Mouse (Mus musculus) MEL (cell line): ENCODE measurements around the gene Grid1. TPM values are rescaled to one million over a fixed set of nuclear protein-coding genes. Genes with fewer than 3 reads are reported as not detected.

Source experiments
- DNase-seq: peaks from one replicate; pipeline ENCODE4 v3.0.0; 2011; ENCODE audit warnings: low read depth, low spot score
- H3K27ac ChIP-seq: 2 replicates; pipeline ENCODE4 v1.5.1; 2012; ENCODE audit warnings: low read depth, mild to moderate bottlenecking, control low read depth, low read length, moderate library complexity; ENCODE audit not compliant: control insufficient read depth
- H3K27me3 ChIP-seq, 2 experiments: fragments of 150-350 bp in 1 of 2; sonication (generic) in 1 of 2; 2 replicates each; pipeline ENCODE4 v1.6.1; 2012; ENCODE audit warnings: low read length in 2 of 2, mild to moderate bottlenecking in 2 of 2, improper control_type of control experiment in 1 of 2, moderate library complexity in 1 of 2; ENCODE audit not compliant: insufficient read depth in 2 of 2, control insufficient read depth in 1 of 2
- H3K36me3 ChIP-seq, 2 experiments: 2 replicates each; pipeline ENCODE4 v1.6.1; 2012 to 2014; ENCODE audit warnings: low read length in 2 of 2, improper control_type of control experiment in 1 of 2, inconsistent platforms in 1 of 2, mild to moderate bottlenecking in 1 of 2; ENCODE audit not compliant: insufficient read depth in 2 of 2, control insufficient read depth in 1 of 2
- H3K4me1 ChIP-seq, 2 experiments: fragments of 150-350 bp in 1 of 2; sonication (generic) in 1 of 2; 2 replicates each; pipeline ENCODE4 v1.6.1; 2012; ENCODE audit warnings: low read length in 2 of 2, improper control_type of control experiment in 1 of 2, mild to moderate bottlenecking in 1 of 2; ENCODE audit not compliant: insufficient read depth in 2 of 2, control insufficient read depth in 1 of 2
- H3K4me3 ChIP-seq, 2 experiments: fragments of 150-350 bp in 1 of 2; sonication (generic) in 1 of 2; 2 replicates each; pipeline ENCODE4 v1.5.1; 2012; ENCODE audit warnings: low read depth in 2 of 2, low read length in 2 of 2, mild to moderate bottlenecking in 2 of 2, moderate library complexity in 2 of 2, control low read depth in 1 of 2, improper control_type of control experiment in 1 of 2; ENCODE audit not compliant: control insufficient read depth in 1 of 2, insufficient read depth in 1 of 2
- H3K79me2 ChIP-seq: 2 replicates; pipeline ENCODE4 v1.6.1; 2012; ENCODE audit warnings: mild to moderate bottlenecking, low read length, moderate library complexity; ENCODE audit not compliant: control insufficient read depth, poor library complexity, insufficient read depth
- H3K9ac ChIP-seq: 2 replicates; pipeline ENCODE4 v1.6.1; 2012; ENCODE audit warnings: low read depth, mild to moderate bottlenecking, control low read depth, low read length, moderate library complexity; ENCODE audit not compliant: control insufficient read depth, poor library complexity, severe bottlenecking
- H3K9me3 ChIP-seq: fragments of 150-350 bp; sonication (generic); replicated peaks from 2 replicates; pipeline ENCODE4 v1.6.1; 2012; ENCODE audit warnings: mild to moderate bottlenecking, low read length, improper control_type of control experiment, moderate library complexity; ENCODE audit not compliant: insufficient read depth
- ELF1 ChIP-seq: IDR thresholded peaks from 2 replicates; pipeline ENCODE4 v1.6.1; 2014; ENCODE audit warnings: low read depth, mild to moderate bottlenecking, inconsistent platforms, low read length, improper control_type of control experiment, moderate library complexity
- ETS1 ChIP-seq: IDR thresholded peaks from 2 replicates; pipeline ENCODE4 v1.6.1; 2012; ENCODE audit warnings: low read depth, mild to moderate bottlenecking, inconsistent platforms, low read length, improper control_type of control experiment, moderate library complexity
- KAT2A ChIP-seq: conservative IDR thresholded peaks from 2 replicates; pipeline ENCODE4 v1.6.1; 2012; ENCODE audit warnings: low read depth, low read length, improper control_type of control experiment, inconsistent platforms
- MAFK ChIP-seq: IDR thresholded peaks from 2 replicates; pipeline ENCODE4 v1.6.1; 2011; ENCODE audit warnings: low read depth, mild to moderate bottlenecking, low read length, improper control_type of control experiment, borderline replicate concordance
- MAX ChIP-seq: IDR thresholded peaks from 2 replicates; pipeline ENCODE4 v1.6.1; 2011; ENCODE audit warnings: low read length, improper control_type of control experiment
- MAZ ChIP-seq: IDR thresholded peaks from 2 replicates; pipeline ENCODE4 v1.6.1; 2012; ENCODE audit warnings: low read depth, mild to moderate bottlenecking, inconsistent platforms, low read length, improper control_type of control experiment
- MXI1 ChIP-seq: IDR thresholded peaks from 2 replicates; pipeline ENCODE4 v1.6.1; 2011; ENCODE audit warnings: mild to moderate bottlenecking, low read depth, low read length, improper control_type of control experiment
- MYB ChIP-seq: IDR thresholded peaks from 2 replicates; pipeline ENCODE4 v1.6.1; 2011; ENCODE audit warnings: mild to moderate bottlenecking, low read depth, low read length, improper control_type of control experiment
- NRF1 ChIP-seq: IDR thresholded peaks from 2 replicates; pipeline ENCODE4 v1.6.1; 2014; ENCODE audit warnings: low read depth, mild to moderate bottlenecking, inconsistent platforms, low read length, improper control_type of control experiment, moderate library complexity; ENCODE audit not compliant: poor library complexity, insufficient read depth, severe bottlenecking
- POLR2AphosphoS2 ChIP-seq: IDR thresholded peaks from 2 replicates; pipeline ENCODE4 v1.6.1; 2011; ENCODE audit warnings: low read length, improper control_type of control experiment
- RCOR1 ChIP-seq: IDR thresholded peaks from 2 replicates; pipeline ENCODE4 v1.6.1; 2012; ENCODE audit warnings: low read depth, mild to moderate bottlenecking, inconsistent platforms, low read length, improper control_type of control experiment
- USF1 ChIP-seq: IDR thresholded peaks from 2 replicates; pipeline ENCODE4 v1.6.1; 2014; ENCODE audit warnings: low read depth, mild to moderate bottlenecking, inconsistent platforms, low read length, improper control_type of control experiment, moderate library complexity
- USF2 ChIP-seq, 2 experiments: IDR thresholded peaks; 2 replicates each; pipeline ENCODE4 v1.6.1; 2011 to 2012; ENCODE audit warnings: improper control_type of control experiment in 2 of 2, low read length in 2 of 2, borderline replicate concordance in 1 of 2, inconsistent platforms in 1 of 2, low read depth in 1 of 2, mild to moderate bottlenecking in 1 of 2; ENCODE audit not compliant: insufficient read depth in 1 of 2
- ZC3H11A ChIP-seq: IDR thresholded peaks from 2 replicates; pipeline ENCODE4 v1.6.1; 2012; ENCODE audit warnings: low read depth, mild to moderate bottlenecking, inconsistent platforms, low read length, improper control_type of control experiment
- ZMIZ1 ChIP-seq: IDR thresholded peaks from 2 replicates; pipeline ENCODE4 v1.6.1; 2012; ENCODE audit warnings: low read depth, mild to moderate bottlenecking, inconsistent platforms, low read length, improper control_type of control experiment, moderate library complexity
- polyA plus RNA-seq, 2 experiments: library from polyadenylated mRNA; stranded (reverse) in 1 of 2; unstranded in 1 of 2; fragments of >175 nt in 1 of 2; fragments of >200 nt in 1 of 2; gene quantifications; 2 replicates each; pipeline versions ENCODE4 v1.2.1 to v1.2.4; 2012; ENCODE audit warnings: low replicate concordance in 2 of 2, low read depth in 1 of 2; ENCODE audit not compliant: insufficient read length in 2 of 2, insufficient read depth in 1 of 2, missing spikeins in 1 of 2
- total RNA-seq: library from RNA; depleted of rRNA; stranded (reverse); fragments of 300-350 nt; gene quantifications from 2 replicates; pipeline ENCODE4 v1.2.3, GENCODE M21; 2012

The Grid1 gene
- total and polyA plus RNA-seq, 3 experiments: not detected

GRCm38 (mm10) chr14:35176021-35176420 lies 356.1 kb downstream of the Grid1 start:
- Histone ChIP-seq H3K36me3 (no peaks in the 10 kb centered on the region), H3K27me3 (no peaks in the 10 kb centered on the region), H3K9me3 (no peaks in the 10 kb centered on the region), H3K27ac (no peak overlapping the region), H3K9ac (no peak overlapping the region), H3K79me2 (no peaks in the 10 kb centered on the region), H3K4me1 (no peaks in the 10 kb centered on the region), H3K4me3 (no peak overlapping the region)
- no peak for DNase-seq
- TF ChIP-seq MAZ (no peak), USF2 (IDR thresholded peaks at IDR 0.05; ENCODE audit: borderline replicate concordance in 1 of 2, insufficient read depth in 1 of 2, low read depth in 1 of 2, low read length in 2 of 2) (no peak), ZC3H11A (no peak), POLR2AphosphoS2 (no peak), USF1 (no peak), MYB (no peak)

- TF ChIP-seq ZC3H11A (no peak), RCOR1 (no peak), MXI1 (no peak), ZMIZ1 (no peak), MAX (no peak), NRF1 (no peak), ETS1 (no peak), KAT2A (no peak), ELF1 (no peak)
- Histone ChIP-seq H3K36me3 (no peaks in the 10 kb centered on the region), H3K4me1 (no peaks in the 10 kb centered on the region), H3K9me3 (no peaks in the 10 kb centered on the region), H3K9ac (no peak overlapping the region), H3K27ac (no peak overlapping the region), H3K4me3 (no peak overlapping the region), H3K27me3 (no peaks in the 10 kb centered on the region), H3K79me2 (no peaks in the 10 kb centered on the region)
- no peak for DNase-seq
Measured at GRCm38 (mm10) chr14:35179076-35179475, 359.2 kb downstream of the Grid1 start.

DNA sequence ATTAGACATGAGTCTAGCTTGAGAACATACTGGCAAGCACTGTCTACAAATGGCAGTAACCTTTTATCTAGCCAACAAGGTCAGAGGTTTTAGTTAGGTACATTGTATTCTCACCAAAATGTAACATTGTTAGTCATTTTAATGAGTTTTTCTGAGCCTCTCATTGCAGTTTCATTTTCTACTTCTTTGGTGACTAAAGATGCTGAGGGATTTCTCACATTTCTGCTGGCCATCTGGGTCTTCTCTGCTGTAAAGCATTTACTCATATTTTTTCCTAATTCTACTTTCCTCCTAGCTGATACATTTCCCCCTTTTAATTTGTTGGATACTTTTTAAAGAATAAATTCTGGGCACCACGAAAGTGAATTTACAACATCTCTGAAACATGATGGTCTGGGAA lies 365.5 kb downstream of the Grid1 start:
- TF ChIP-seq ZMIZ1 (no peak), MAFK (no peak)
- no peak for DNase-seq
- Histone ChIP-seq H3K27me3 (no peaks in the 10 kb centered on the region), H3K27ac (no peak overlapping the region), H3K4me1 (no peaks in the 10 kb centered on the region), H3K36me3 (no peaks in the 10 kb centered on the region), H3K79me2 (no peaks in the 10 kb centered on the region), H3K9me3 (no peaks in the 10 kb centered on the region), H3K9ac (no peak overlapping the region), H3K4me3 (no peak overlapping the region)
